Mouse (Mus musculus) ovary, postnatal 14 days (tissue): Measurements from ENCODE around the gene Hrnr.

Experiments used
- DNase-seq: peaks from one replicate; pipeline ENCODE4 v3.0.0; 2022; ENCODE audit warnings: low spot score

Gene Hrnr

DNA sequence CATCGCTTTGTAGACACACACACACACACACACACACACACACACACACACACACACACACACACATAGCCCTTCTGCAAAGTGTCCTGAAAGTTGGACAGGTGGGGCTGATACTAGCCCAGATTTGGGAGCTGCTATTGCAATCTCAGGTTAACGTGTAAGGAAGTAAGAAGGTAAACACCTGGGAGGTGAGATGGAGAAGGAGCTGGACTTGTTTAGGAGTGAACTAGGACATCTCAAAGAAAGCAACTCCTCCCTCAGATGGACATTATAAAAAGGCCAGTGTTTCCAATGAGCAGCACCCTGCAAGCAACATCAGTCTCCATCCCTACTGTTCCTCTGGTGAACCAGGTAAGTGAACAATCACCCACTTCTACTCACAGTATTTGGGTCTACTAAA is at the start of gene Hrnr:
Gene Hrnr, plus strand, starts transcription at position 301 of the 400 bp plus-strand sequence.
- DNase-seq = no peak

DNA sequence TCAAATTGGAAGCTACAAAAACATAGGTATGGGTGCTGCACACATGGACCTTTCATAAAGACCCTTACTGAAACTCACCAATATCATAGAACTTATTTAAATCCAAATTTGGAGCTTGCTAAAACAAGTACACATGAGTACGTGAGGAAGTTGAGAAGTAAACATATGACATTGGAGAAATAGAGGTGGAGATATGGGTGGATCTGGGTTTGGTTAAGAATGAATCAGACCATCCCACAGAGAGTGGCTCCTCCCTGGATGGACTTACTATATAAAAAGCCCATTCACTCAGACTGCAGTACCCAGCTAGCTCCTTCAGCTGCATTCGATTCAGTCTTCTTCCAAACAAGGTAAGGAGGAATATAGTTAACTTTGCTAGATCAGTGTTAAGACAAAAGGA is 46.3 kb upstream of the Hrnr start, which contains the start of gene Flg:
Gene Flg, plus strand, starts transcription at position 301 of the 400 bp plus-strand sequence.
- DNase-seq = no peak

DNA sequence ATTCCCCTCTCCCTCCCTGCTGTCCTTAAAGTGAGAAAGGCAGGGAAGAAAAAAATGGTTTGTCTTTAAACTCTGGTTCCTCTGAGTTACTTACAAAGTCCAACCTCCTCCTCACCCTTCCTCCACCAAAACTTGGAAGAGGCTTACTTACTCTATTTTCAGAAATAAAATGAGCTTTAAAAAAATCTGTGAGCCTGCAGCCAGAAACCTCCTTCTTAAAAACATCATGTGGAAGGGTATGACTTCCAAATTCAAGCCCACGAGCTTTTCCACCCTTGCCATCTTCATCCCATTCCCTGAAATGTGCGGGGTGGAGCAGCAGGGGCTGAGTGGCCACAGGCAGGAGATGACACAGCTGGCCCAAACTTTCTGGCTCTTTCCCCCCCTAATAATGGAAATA is 22.0 kb upstream of the Hrnr start:
- DNase-seq = no peak

DNA sequence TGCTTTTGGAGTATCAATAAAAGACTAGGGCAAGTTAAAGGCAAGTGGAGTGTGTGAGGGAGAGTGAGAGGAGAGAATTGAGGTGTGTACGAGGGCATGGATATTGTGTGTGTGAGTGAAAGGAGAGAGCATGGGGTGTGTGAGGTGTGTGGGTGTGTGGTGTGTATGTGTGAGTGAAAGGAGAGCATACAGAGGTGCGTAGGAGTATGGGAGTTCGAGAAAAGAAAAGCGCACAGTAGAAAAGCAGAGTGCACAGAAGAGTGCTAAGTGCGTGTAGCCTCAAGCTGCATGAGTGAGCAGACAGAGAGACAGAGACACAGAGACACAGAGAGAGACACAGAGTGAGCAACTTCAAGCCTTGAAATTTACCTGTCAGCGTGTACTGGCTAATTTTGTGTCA is 19.7 kb upstream of the Hrnr start:
- DNase-seq = no peak

DNA sequence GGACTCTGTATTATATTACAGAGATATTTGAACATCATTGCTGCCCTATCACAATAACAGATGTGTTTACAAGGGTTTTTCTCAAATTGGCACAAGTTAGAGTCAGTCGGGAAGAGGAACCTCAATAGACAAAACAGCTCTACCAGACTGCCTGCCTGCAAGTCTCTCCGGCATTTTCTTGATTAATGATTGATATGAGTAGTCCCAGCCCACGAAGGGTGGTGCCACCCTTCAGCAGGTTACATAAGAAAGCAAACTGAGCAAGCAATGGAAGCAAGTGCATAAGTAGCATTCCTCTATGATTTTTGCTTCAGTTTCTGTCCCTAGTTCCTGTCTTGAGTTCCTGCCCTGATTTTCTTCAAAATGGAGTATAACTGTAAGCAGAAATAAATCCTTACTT is 17.7 kb upstream of the Hrnr start:
- no peak for DNase-seq

DNA sequence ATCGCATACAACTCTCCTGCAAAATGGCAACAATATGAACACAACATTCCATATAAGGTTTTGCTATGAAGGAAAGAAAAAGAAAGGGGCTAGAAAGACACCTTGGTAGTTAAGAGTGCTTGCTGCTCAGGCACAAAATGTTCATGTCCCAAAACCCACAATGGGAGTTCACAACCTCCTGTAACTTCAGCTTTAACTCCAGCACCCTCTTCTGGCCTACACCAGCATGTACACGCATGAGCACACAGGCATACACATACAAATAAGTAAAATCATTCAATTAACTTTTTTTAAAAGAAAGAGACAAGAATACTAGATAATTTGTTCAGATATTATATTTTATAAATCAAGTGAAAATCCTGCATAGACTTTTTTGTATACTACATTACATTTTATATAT is 13.4 kb upstream of the Hrnr start:
- no peak for DNase-seq

DNA sequence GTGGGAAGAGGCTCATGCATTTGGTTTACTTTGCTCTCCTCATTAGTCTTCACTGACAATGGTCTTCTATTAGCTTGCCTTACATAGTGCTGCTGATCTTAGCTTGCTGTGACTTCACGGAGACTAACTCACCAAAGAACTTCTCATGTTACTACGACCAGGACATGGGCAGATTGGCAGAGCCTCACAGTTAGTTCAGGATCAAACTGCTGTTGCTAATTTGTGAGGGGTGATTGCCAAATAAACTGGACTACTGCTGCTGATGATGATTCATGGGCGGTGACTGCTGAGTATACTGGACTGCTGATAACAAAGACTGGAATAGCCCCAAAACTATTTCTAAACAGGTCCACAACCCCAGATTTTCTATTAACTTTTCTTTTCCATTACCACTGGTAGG is 8.2 kb upstream of the Hrnr start:
- no peak for DNase-seq

DNA sequence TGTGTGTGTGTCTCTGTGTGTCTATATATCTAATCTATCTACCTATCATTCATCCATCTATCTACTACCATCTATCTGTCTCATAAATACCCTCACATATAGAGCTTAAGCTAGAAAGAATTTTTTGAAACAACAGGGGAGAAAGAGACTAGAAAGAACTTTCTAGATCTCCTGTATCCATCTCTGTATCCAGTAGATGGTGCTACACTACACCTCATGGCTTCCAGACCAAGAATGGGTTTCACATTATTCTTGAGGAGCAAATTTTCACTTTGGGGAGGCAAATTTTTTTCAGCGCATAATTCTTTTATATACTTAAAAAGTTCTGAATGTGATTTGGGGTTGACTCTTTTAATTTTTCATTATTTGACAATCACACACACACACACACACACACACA is 5.2 kb upstream of the Hrnr start:
- no peak for DNase-seq

DNA sequence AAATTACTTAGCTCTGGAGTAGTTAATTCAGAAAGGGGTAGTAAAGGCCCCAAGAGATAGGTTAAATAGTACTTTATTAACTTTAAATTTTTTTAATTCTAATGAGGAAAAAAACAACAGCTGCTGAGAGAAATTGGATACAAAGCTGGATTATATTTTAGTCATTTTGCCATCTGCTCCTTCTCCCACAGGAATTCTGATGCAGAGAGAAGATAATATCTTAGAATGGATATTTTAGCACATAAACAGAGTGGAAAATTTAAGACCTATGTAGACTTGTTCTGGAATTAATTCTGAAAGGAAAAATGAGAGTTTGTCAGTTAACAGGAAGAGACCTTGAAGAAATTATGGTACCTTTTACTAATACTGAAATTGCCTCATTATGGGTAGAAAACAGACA is 18.2 kb downstream of the Hrnr start:
- no peak for DNase-seq

DNA sequence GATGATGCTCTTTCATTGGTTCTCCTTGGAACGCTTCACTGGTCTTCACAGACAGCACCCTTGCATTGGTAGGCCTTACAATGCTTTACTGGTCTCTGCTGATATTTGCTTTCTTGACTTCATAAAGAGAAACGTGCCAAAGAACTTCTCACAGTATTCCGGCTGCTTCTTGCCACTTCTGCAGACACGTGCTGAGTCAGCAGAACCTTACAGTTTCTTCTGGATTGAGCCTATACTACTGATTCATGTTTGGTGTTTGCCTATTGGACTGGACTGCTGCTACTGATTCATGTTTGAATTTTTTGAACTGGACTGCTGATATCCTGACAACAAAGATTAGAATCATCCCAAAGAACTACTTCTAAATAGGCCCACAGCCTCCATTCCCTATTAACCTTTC is 20.5 kb downstream of the Hrnr start:
- no peak for DNase-seq

DNA sequence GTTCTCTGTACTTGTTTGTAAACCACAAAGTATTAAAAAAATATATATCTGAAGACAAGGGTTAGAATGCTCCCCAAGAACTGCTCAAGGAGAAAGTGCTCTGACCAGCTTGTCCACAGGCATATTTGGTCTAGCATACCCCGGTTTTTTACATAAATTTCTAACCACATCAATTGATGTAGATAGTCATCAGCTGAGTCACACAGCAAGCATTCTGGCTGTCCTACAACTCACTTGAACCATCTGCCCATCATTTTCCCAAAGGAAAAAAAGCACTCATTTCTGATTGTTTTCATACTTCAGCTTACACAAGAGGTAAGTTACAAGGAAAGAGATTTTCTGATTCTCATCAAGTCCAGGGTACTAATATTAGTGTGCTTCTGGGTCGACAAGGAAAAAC is 27.3 kb downstream of the Hrnr start:
- no peak for DNase-seq

DNA sequence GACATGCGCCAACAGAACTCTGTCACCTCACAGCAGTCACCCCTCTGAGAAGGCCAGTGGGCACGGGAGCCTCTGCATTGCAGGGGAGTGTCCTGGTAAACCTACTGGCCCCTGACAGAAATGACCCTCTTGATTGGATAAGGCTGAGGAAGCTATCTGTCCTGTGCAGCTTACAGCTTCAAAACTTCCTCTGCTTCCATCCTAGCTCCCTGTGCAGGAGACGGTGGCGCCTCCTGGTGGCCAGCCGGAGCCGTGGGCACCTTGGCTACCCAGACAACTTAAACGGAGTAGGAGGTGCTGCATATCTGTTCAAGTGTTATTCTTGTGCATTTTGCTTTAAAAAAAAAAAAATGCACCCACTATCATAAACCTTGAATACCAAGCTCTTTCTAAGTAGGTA is 40.5 kb downstream of the Hrnr start:
- peak; percentile 49 for DNase-seq

DNA sequence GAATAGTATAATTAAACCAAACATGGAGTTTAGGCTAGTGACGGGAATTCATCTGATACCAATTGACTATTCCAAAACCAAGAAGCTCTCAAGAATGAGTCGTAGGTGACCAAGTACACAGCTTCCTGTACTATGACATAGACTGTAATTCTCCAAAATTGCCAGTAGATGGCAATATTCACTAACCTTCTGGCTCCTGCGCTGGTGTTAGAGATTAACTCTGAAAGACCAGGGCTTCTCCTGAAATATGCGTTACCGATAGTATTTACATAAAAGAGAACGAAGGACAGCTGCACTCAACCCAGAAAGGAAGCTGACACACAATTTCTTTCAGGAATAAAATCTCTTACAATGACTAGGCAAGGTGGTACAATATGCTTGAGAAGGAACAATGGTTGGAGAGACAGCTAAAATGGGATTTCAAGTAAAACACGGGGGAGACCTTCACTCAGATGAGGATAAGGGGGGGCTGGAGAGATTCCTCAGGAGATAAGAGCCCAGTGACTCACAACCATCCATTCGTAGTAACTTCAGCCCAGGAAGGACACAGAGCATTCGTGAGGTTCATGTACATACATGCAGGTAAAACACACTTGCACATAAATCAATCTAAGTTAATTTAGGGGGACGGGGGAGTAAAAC is 42.5 kb downstream of the Hrnr start:
- peak; percentile 16 for DNase-seq

DNA sequence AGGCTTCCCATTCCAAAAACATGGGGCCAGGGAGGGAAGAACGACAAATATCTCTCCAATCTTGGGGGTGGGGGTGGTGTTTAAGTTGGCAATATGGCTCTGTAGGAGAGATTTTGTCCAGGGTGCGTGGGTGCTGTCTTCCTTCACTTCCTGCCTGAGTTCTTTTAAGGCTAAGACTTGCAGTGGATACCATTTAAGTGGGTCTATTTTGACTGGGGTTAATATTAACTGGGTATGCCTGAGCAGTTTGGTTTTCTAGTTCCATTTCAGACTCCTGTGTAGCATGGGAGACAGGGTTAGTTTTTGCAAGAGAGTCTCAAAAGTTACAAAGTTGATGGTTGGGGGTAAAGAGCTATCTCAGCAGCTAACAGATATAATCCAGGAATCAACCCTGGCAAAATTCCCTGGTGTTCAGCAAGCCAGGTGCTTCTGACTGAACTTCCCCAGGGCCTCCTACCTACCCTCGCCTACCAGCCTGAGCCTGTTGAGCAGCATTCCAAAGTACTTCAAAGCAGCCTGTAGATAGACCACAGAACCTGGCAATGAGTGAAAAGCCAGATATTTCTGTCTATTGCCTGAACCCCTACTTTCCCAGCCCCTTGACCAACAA is 47.5 kb downstream of the Hrnr start:
- no peak for DNase-seq

DNA sequence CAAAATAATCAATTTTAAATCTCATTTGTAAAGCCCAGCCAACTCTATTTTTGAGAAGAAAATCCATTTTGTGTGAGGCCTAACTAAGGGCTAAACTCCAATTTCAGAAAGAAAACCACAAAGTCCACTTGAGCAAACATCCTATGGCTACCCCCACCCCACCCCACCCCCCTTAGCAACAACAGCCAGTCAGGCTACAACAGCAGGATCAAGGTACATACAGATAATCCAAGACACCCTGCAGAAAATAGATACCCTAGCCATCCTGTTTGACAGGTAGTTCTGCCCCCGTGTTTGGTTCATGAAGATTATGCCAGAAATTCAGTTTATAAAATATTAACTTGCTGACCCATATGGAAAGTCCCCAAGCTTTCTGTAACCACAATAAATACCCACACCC is 48.6 kb downstream of the Hrnr start:
- DNase-seq = no peak

DNA sequence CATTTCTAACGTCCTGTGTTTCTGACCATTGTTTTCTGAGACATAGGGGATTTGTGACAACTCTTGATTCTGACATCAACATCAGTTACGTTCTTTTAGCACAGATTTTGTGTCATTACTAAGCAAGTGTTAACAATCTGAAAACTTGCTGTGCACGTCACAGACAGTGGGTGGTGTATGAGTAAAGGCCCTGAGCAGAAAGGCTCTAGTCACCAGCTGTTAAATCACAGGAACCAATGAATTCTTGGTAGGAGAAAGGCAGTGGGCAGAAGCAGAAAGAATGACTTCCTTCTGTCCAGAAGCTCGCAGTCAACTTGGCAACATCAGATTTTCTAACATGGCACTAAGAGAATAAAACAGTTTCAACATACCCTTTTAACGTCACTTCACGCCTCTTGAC is 53.9 kb downstream of the Hrnr start:
- DNase-seq = no peak

DNA sequence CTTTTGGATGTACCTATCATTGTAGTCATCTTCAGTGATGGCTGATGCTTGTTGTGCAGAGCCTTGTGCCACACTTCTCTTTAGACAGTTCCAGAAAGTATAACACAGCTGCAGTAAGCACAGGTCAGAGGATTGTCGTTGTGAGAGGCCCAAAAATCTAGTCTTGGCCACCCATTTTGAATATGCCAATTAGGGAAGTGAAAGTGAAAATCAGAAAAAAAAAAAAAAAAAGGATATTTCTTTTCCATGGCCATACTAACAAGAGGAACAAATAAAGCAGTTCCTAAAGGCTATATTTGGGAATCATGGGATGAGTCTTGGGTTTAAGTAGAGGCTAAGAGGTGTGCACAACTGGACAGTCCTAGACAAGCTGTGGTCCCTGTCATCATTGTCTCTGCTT is 55.6 kb downstream of the Hrnr start:
- DNase-seq = no peak

DNA sequence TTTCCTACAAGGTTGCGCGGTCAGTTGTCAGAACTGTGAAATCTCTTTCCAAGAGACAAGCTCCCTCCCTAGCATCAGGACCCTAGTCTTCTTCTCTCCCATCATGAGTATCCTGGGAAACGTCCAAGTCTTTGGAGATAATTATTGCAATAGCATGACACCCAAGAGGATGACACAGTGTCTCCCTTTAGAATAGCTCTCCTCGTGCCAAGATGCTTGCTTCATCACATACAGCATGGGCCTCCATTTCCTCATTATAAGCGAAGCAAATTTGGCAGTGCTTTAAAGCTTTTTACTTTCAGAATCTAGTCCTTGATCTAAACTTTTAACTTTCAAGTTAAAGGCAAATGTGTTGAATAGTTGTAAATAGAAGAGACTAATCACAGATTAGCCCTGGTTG is 56.1 kb downstream of the Hrnr start:
- DNase-seq = no peak

DNA sequence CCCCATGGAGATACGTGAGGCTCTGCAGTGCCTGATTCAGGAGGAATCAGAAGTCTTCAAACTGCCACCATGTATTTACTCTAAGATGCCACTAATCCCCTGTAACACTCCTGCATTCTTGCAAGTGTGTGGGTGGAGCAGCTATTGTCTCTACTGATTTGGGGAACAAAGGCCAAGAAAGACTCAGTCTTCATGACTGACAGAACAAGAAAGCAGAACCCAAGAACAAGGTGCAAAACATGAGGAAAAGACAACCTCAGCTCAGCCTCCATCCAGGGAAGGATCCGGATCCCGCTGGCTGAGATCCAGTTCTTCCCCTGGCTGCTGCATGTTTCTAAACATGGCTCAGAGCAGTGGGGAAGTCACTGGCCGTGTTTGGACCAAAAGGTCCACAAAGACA is 58.6 kb downstream of the Hrnr start:
- no peak for DNase-seq
